Mouse (Mus musculus): Measurements from ENCODE around the gene Oxct2a. TPM values are rescaled to one million over a fixed set of nuclear protein-coding genes. Genes with fewer than 3 reads are reported as not detected.

Gene Oxct2a
- not detected in 2 replicates for polyA plus RNA-seq (2012; ENCODE audit: insufficient read depth, insufficient read length, low replicate concordance, missing spikeins)

GRCm38 (mm10) chr4:123323534-123323933, at the start of gene Oxct2a:
Oxct2a (minus strand) TSS chr4:123323634.
- TF ChIP-seq POLR2A (IDR thresholded peaks at IDR 0.05; ENCODE audit: insufficient read depth, low read depth, low read length) (no peak), CTCF (IDR thresholded peaks at IDR 0.05; ENCODE audit: insufficient read depth, low read depth, low read length) (no peak)
- no peak within 1 kb of the TSS for H3K27ac ChIP-seq (ENCODE audit: insufficient read depth, low read depth, low read length)
- H3K4me1 ChIP-seq (ENCODE audit: control insufficient read depth, insufficient read depth, low read length): peaks cover 8% of the 10 kb centered on the region; the same call in 1 of the 2 replicates
- H3K4me3 ChIP-seq (ENCODE audit: insufficient read depth, low read depth, low read length): peak within 1 kb of the TSS; percentile 33
- WGBS: 31% methylated on average over 13 of the region's 13 CpGs

GRCm38 (mm10) chr4:123363555-123363954, 40.1 kb upstream of the Oxct2a start:
- Histone ChIP-seq H3K4me3 (ENCODE audit: insufficient read depth, low read depth, low read length) (no peak overlapping the region), H3K27ac (ENCODE audit: insufficient read depth, low read depth, low read length) (no peak overlapping the region), H3K4me1 (ENCODE audit: control insufficient read depth, insufficient read depth, low read length) (no peaks in the 10 kb centered on the region)
- TF ChIP-seq CTCF (IDR thresholded peaks at IDR 0.05; ENCODE audit: insufficient read depth, low read depth, low read length) (no peak), POLR2A (IDR thresholded peaks at IDR 0.05; ENCODE audit: insufficient read depth, low read depth, low read length) (no peak)
- 89% methylated on average over 4 of the region's 4 CpGs for WGBS

DNA sequence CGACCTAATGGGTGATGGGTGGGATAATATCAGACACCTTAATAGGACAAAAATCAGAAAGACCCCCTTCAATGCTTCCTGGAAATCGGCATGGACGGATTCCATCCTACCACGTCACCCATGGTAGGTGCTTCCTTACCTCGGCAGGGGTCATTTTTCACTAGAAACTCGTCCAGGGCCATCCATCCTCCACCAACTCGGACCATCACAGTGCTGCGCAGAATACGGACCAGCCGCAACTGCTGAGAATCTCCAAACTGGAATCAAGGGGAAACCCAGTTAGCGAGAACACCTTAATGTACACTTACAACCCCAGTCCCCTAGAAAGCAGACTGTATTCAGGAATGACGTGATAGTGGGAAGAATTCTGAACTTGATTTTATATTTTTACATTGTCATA, 37.3 kb upstream of the Oxct2a start:
- 93% methylated on average over 12 of the region's 12 CpGs for WGBS
- no peak overlapping the region for H3K4me3 ChIP-seq (ENCODE audit: insufficient read depth, low read depth, low read length)
- TF ChIP-seq POLR2A (IDR thresholded peaks at IDR 0.05; ENCODE audit: insufficient read depth, low read depth, low read length) (no peak), CTCF (IDR thresholded peaks at IDR 0.05; ENCODE audit: insufficient read depth, low read depth, low read length) (no peak)
- no peak overlapping the region for H3K27ac ChIP-seq (ENCODE audit: insufficient read depth, low read depth, low read length)
- no peaks in the 10 kb centered on the region for H3K4me1 ChIP-seq (ENCODE audit: control insufficient read depth, insufficient read depth, low read length)

DNA sequence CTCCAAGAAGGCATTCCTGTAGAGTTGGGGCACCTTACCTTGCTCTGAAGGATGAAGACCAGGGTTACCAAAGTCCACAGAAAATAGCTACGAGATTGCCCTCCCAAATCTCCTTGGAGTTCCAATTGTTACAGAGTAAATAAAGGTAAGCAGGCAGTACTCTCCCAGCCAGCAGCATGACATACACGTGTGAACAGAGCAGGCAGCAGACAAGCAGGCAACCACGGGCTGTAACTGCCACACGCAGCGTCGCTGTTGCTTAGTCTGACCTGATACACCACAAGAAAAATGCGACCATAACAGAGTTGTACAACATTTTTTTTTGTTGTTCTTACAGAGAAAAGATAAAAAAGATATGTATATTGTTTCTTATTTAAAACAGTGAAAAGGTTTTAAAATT, 35.2 kb upstream of the Oxct2a start:
- 90% methylated on average over 7 of the region's 7 CpGs for WGBS
- no peak for TF ChIP-seq POLR2A (IDR thresholded peaks at IDR 0.05; ENCODE audit: insufficient read depth, low read depth, low read length)
- TF ChIP-seq CTCF (IDR thresholded peaks at IDR 0.05; ENCODE audit: insufficient read depth, low read depth, low read length): no peak
- Histone ChIP-seq H3K4me3 (ENCODE audit: insufficient read depth, low read depth, low read length) (no peak overlapping the region), H3K27ac (ENCODE audit: insufficient read depth, low read depth, low read length) (no peak overlapping the region), H3K4me1 (ENCODE audit: control insufficient read depth, insufficient read depth, low read length) (0 out of 2 replicates have a peak, but pooled peaks cover under 1% of the 10 kb centered on the region)

- H3K27ac ChIP-seq (ENCODE audit: insufficient read depth, low read depth, low read length): no peak overlapping the region
- no peak for TF ChIP-seq CTCF (IDR thresholded peaks at IDR 0.05; ENCODE audit: insufficient read depth, low read depth, low read length)
- TF ChIP-seq POLR2A (IDR thresholded peaks at IDR 0.05; ENCODE audit: insufficient read depth, low read depth, low read length): no peak
Measured at GRCm38 (mm10) chr4:123355941-123356340, 32.5 kb upstream of the Oxct2a start.

DNA sequence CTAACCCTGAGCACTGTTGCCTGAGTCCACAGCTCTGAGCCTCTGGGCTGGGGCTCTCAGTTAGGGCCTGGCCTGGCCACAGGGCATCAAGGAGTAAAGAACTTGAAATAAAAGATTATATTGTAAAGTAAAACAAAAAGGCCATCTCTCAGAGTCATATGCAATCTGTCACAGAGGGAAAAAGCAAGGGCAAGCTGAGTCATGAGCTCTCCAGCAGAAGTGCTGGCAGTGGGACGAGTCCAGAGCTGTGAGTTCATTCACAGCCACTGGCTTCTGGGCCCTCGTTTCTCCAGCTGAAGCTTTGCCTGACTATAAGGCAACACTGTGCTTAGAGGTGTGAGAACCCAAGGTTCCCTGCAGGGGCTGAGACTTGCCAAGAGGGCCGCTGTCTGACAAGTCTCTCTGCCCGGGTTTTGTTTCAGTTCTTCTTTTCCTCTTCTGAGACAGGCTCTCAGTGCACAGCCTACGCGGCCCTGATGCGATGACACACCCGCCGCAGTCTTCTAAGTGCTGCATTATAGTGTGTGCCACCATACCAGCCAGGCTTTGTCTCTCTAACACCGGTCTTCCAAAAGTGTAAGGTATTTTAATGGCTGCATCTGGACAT, 29.9 kb upstream of the Oxct2a start:
- no peak for TF ChIP-seq CTCF (IDR thresholded peaks at IDR 0.05; ENCODE audit: insufficient read depth, low read depth, low read length)
- TF ChIP-seq POLR2A (IDR thresholded peaks at IDR 0.05; ENCODE audit: insufficient read depth, low read depth, low read length): no peak
- no peak overlapping the region for H3K27ac ChIP-seq (ENCODE audit: insufficient read depth, low read depth, low read length)
- peaks cover 4% of the 10 kb centered on the region; the same call in 1 of the 2 replicates for H3K4me1 ChIP-seq (ENCODE audit: control insufficient read depth, insufficient read depth, low read length)
- H3K4me3 ChIP-seq (ENCODE audit: insufficient read depth, low read depth, low read length): no peak overlapping the region
- 67% methylated on average over 10 of the region's 10 CpGs for WGBS

More at GRCm38 (mm10) chr4:123355941-123356340, 32.5 kb upstream of the Oxct2a start:
- 74% methylated on average over 8 of the region's 8 CpGs for WGBS
- H3K4me1 ChIP-seq (ENCODE audit: control insufficient read depth, insufficient read depth, low read length): peaks cover 4% of the 10 kb centered on the region; the same call in 1 of the 2 replicates
- no peak overlapping the region for H3K4me3 ChIP-seq (ENCODE audit: insufficient read depth, low read depth, low read length)

DNA sequence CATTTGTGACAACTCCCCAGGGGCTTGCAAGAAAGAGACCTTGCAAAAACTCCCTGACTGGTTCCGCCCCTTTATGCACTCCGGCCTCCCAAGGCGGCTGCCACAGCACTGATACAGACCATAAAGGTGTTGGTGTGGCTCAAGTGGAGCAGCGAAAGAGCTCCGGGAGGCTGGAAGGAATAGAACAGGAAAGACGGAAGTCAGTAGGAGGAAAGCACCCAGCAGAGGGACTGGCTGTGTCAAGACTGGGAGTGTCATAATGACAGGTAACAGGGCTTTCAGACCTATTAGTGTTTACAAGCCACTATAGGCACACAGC, 20.0 kb upstream of the Oxct2a start:
- no peak overlapping the region for H3K27ac ChIP-seq (ENCODE audit: insufficient read depth, low read depth, low read length)
- WGBS: 13% methylated on average over 6 of the region's 6 CpGs
- TF ChIP-seq CTCF (IDR thresholded peaks at IDR 0.05; ENCODE audit: insufficient read depth, low read depth, low read length): no peak
- no peak for TF ChIP-seq POLR2A (IDR thresholded peaks at IDR 0.05; ENCODE audit: insufficient read depth, low read depth, low read length)
- H3K4me1 ChIP-seq (ENCODE audit: control insufficient read depth, insufficient read depth, low read length): peaks cover 15% of the 10 kb centered on the region
- no peak overlapping the region for H3K4me3 ChIP-seq (ENCODE audit: insufficient read depth, low read depth, low read length)

GRCm38 (mm10) chr4:123342642-123343470, 19.4 kb upstream of the Oxct2a start, which contains the start of gene Bmp8a:
Bmp8a (minus strand) TSS chr4:123343252.
- under 1% methylated on average over 65 of the region's 65 CpGs for WGBS
- Histone ChIP-seq H3K4me1 (ENCODE audit: control insufficient read depth, insufficient read depth, low read length) (peaks cover 15% of the 10 kb centered on the region), H3K27ac (ENCODE audit: insufficient read depth, low read depth, low read length) (no peak within 1 kb of the TSS), H3K4me3 (ENCODE audit: insufficient read depth, low read depth, low read length) (peak within 1 kb of the TSS; percentile 42)
- no peak for TF ChIP-seq POLR2A (IDR thresholded peaks at IDR 0.05; ENCODE audit: insufficient read depth, low read depth, low read length)
- no peak for TF ChIP-seq CTCF (IDR thresholded peaks at IDR 0.05; ENCODE audit: insufficient read depth, low read depth, low read length)

- TF ChIP-seq POLR2A (IDR thresholded peaks at IDR 0.05; ENCODE audit: insufficient read depth, low read depth, low read length) (no peak), CTCF (IDR thresholded peaks at IDR 0.05; ENCODE audit: insufficient read depth, low read depth, low read length) (no peak)
- no peak overlapping the region for H3K27ac ChIP-seq (ENCODE audit: insufficient read depth, low read depth, low read length)
- peak overlapping the region; percentile 42 for H3K4me3 ChIP-seq (ENCODE audit: insufficient read depth, low read depth, low read length)
- 5% methylated on average over 43 of the region's 43 CpGs for WGBS
- H3K4me1 ChIP-seq (ENCODE audit: control insufficient read depth, insufficient read depth, low read length): peaks cover 15% of the 10 kb centered on the region
Measured at GRCm38 (mm10) chr4:123342091-123342641, 18.7 kb upstream of the Oxct2a start.

Data from olfactory bulb, adult 2 months (tissue).